25 mouse cellular contexts compared by ENCODE assay signal in the genomic region with DNA sequence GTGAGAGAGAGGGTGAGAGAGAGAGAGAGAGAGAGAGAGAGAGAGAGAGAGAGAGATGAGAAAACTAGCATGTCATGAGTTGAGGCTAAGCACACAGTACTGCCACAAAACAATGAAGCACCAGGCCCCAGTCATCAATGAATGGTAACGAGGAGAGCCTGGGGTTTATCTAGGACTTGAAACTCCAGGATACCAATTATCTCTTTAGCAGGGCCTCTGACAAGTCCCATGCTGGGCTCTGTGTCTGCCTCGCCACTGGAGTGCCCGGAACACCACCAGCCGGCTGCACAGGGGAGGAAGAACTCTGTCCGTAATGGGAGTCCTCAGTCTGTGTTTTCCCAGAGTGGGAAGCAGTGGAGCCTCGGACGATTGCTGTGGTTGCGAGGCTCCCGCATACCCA. TPM values are rescaled to one million over a fixed set of nuclear protein-coding genes. Genes with fewer than 3 reads are reported as not detected.
DNase-seq lines count a peak whose midpoint lies in the region; ATAC-seq lines count a peak whose summit lies in the region.
"Had no signal": no experiment of that assay in that cellular context is flagged by ENCODE, and none has a peak within 500 bp of the region (broad histone marks: within the 10 kb centered on the region; RNA-seq: fewer than 3 reads in every experiment).

No protein-coding gene starts in this region.

- H3K27me3 ChIP-seq in hindbrain, embryonic 12.5 days: no peaks in the 10 kb centered on the region; the same call in 1 of the 2 replicates
- H3K27me3 ChIP-seq in hindbrain, embryonic 16.5 days (replicated peaks; ENCODE audit: control insufficient read depth, insufficient read depth, low read length): no peaks in the 10 kb centered on the region
- peaks cover 6% of the 10 kb centered on the region; the same call in 1 of the 2 replicates for H3K27me3 ChIP-seq in forebrain, embryonic 10.5 days (ENCODE audit: poor library complexity, severe bottlenecking)
- H3K27me3 ChIP-seq in forebrain, embryonic 14.5 days (replicated peaks; ENCODE audit: control insufficient read depth, insufficient read depth, low read length): no peaks in the 10 kb centered on the region
- no peaks in the 10 kb centered on the region; the same call in 1 of the 2 replicates for H3K27me3 ChIP-seq in midbrain, embryonic 14.5 days (ENCODE audit: control insufficient read depth, insufficient read depth, low read length)
- no peaks in the 10 kb centered on the region; the same call in 1 of the 2 replicates for H3K27me3 ChIP-seq in kidney, embryonic 14.5 days (ENCODE audit: control insufficient read depth, insufficient read depth, low read length)
- H3K27me3 ChIP-seq: embryonic facial prominence, embryonic 13.5 days; intestine, embryonic 15.5 days; kidney, embryonic 15.5 days; Patski had no signal

- H3K4me3 ChIP-seq in hindbrain, embryonic 12.5 days: no peak overlapping the region
- no peak overlapping the region for H3K4me3 ChIP-seq in hindbrain, embryonic 16.5 days (ENCODE audit: low read length)
- no peak overlapping the region for H3K4me3 ChIP-seq in forebrain, embryonic 10.5 days
- no peak overlapping the region for H3K4me3 ChIP-seq in forebrain, embryonic 14.5 days (ENCODE audit: low read depth, low read length)
- no peak overlapping the region for H3K4me3 ChIP-seq in midbrain, embryonic 14.5 days (replicated peaks; ENCODE audit: low read depth, low read length)
- H3K4me3 ChIP-seq in kidney, embryonic 14.5 days (ENCODE audit: low read length): no peak overlapping the region
- H3K4me3 ChIP-seq: embryonic facial prominence, embryonic 13.5 days; gastrocnemius, adult 2 months; intestine, embryonic 15.5 days; kidney, embryonic 15.5 days; limb, embryonic 12.5 days; liver, embryonic 15.5 days had no signal

- DNase-seq in forebrain, embryonic 10.5 days (ENCODE audit: extremely low spot score, low spot score): no peak
- DNase-seq in forebrain, embryonic 14.5 days (ENCODE audit: low spot score): no peak
- DNase-seq in midbrain, embryonic 14.5 days: peak; percentile 32
- DNase-seq in adrenal gland, adult 2 months: no peak
- DNase-seq: adrenal gland, postnatal 25 days; cerebellum, adult 2 months; gastrocnemius, adult 2 months; heart, adult 11 months; heart, postnatal 14 days; right cerebral cortex, postnatal 14 days; thymus, postnatal 14 days had no signal

- no peak overlapping the region for H3K9ac ChIP-seq in hindbrain, embryonic 12.5 days
- no peak overlapping the region for H3K9ac ChIP-seq in hindbrain, embryonic 16.5 days (ENCODE audit: low read depth, low read length)
- H3K9ac ChIP-seq in forebrain, embryonic 14.5 days (ENCODE audit: low read length): no peak overlapping the region
- H3K9ac ChIP-seq in midbrain, embryonic 14.5 days (replicated peaks; ENCODE audit: low read length): no peak overlapping the region
- H3K9ac ChIP-seq in kidney, embryonic 14.5 days (ENCODE audit: low read depth, low read length): no peak overlapping the region
- H3K9ac ChIP-seq: embryonic facial prominence, embryonic 13.5 days; intestine, embryonic 15.5 days; kidney, embryonic 15.5 days; limb, embryonic 12.5 days; liver, embryonic 15.5 days had no signal

- no peak for ATAC-seq in hindbrain, embryonic 12.5 days (ENCODE audit: low FRiP score)
- ATAC-seq in hindbrain, embryonic 16.5 days: no peak
- no peak for ATAC-seq in forebrain, embryonic 14.5 days
- ATAC-seq in midbrain, embryonic 14.5 days (ENCODE audit: low FRiP score, low TSS enrichment): no peak
- ATAC-seq in kidney, embryonic 14.5 days (ENCODE audit: low FRiP score, low TSS enrichment): no peak
- ATAC-seq: activated CD4-positive, CD25-positive, alpha-beta regulatory T cell, adult 4 months; intestine, embryonic 15.5 days; lung, postnatal 0 days; Patski had no signal

- H3K36me3 ChIP-seq in hindbrain, embryonic 12.5 days: peaks cover 13% of the 10 kb centered on the region; the same call in 1 of the 2 replicates
- H3K36me3 ChIP-seq in hindbrain, embryonic 16.5 days (ENCODE audit: control insufficient read depth, insufficient read depth, low read length): no peaks in the 10 kb centered on the region
- peaks cover 25% of the 10 kb centered on the region for H3K36me3 ChIP-seq in forebrain, embryonic 10.5 days (replicated peaks)
- peaks cover 14% of the 10 kb centered on the region; the same call in 1 of the 2 replicates for H3K36me3 ChIP-seq in forebrain, embryonic 14.5 days (ENCODE audit: control insufficient read depth, insufficient read depth, low read length)
- peaks cover 9% of the 10 kb centered on the region for H3K36me3 ChIP-seq in midbrain, embryonic 14.5 days (ENCODE audit: control insufficient read depth, insufficient read depth, low read length)
- H3K36me3 ChIP-seq in kidney, embryonic 14.5 days (ENCODE audit: control insufficient read depth, insufficient read depth, low read length): peaks cover 11% of the 10 kb centered on the region
- H3K36me3 ChIP-seq: intestine, embryonic 15.5 days; liver, embryonic 15.5 days had no signal

- H3K4me1 ChIP-seq in hindbrain, embryonic 12.5 days: peaks cover 45% of the 10 kb centered on the region
- H3K4me1 ChIP-seq in hindbrain, embryonic 16.5 days (ENCODE audit: control insufficient read depth, insufficient read depth, low read depth, low read length): peaks cover 28% of the 10 kb centered on the region
- H3K4me1 ChIP-seq in forebrain, embryonic 10.5 days: peaks cover 56% of the 10 kb centered on the region
- peaks cover 31% of the 10 kb centered on the region for H3K4me1 ChIP-seq in forebrain, embryonic 14.5 days (ENCODE audit: control insufficient read depth, insufficient read depth, low read length)
- H3K4me1 ChIP-seq in midbrain, embryonic 14.5 days (ENCODE audit: control insufficient read depth, insufficient read depth, low read length): peaks cover 34% of the 10 kb centered on the region
- H3K4me1 ChIP-seq in kidney, embryonic 14.5 days (ENCODE audit: control insufficient read depth, insufficient read depth, low read length): peaks cover 3% of the 10 kb centered on the region; the same call in 1 of the 2 replicates
- H3K4me1 ChIP-seq: liver, embryonic 15.5 days had no signal

- H3K27ac ChIP-seq in hindbrain, embryonic 12.5 days: peak overlapping the region; percentile 71
- no peak overlapping the region for H3K27ac ChIP-seq in hindbrain, embryonic 16.5 days (ENCODE audit: low read depth, low read length)
- peak overlapping the region; percentile 81 for H3K27ac ChIP-seq in forebrain, embryonic 10.5 days
- peak overlapping the region; percentile 44; the same call in 1 of the 2 replicates for H3K27ac ChIP-seq in forebrain, embryonic 14.5 days (ENCODE audit: low read depth, low read length)
- no peak overlapping the region; the same call in 1 of the 2 replicates for H3K27ac ChIP-seq in midbrain, embryonic 14.5 days (replicated peaks; ENCODE audit: low read depth, low read length)
- H3K27ac ChIP-seq in kidney, embryonic 14.5 days (ENCODE audit: low read depth, low read length): no peak overlapping the region; the same call in 1 of the 2 replicates
- H3K27ac ChIP-seq: gastrocnemius, adult 2 months; intestine, embryonic 15.5 days; kidney, embryonic 15.5 days; limb, embryonic 12.5 days; liver, embryonic 15.5 days; stomach, postnatal 0 days had no signal

- WGBS in hindbrain, embryonic 12.5 days: 21% methylated on average over 9 of the region's 9 CpGs
- 23% methylated on average over 9 of the region's 9 CpGs for WGBS in hindbrain, embryonic 16.5 days
- 17% methylated on average over 9 of the region's 9 CpGs for WGBS in forebrain, embryonic 10.5 days
- WGBS in forebrain, embryonic 14.5 days: 14% methylated on average over 9 of the region's 9 CpGs
- 17% methylated on average over 9 of the region's 9 CpGs for WGBS in midbrain, embryonic 14.5 days
- 44% methylated on average over 8 of the region's 9 CpGs for WGBS in kidney, embryonic 14.5 days

- H3K4me2 ChIP-seq in hindbrain, embryonic 12.5 days (replicated peaks): no peak overlapping the region
- no peak overlapping the region for H3K4me2 ChIP-seq in hindbrain, embryonic 16.5 days (ENCODE audit: low read length)
- H3K4me2 ChIP-seq in forebrain, embryonic 14.5 days (ENCODE audit: low read length): no peak overlapping the region
- H3K4me2 ChIP-seq in midbrain, embryonic 14.5 days (ENCODE audit: low read length): no peak overlapping the region
- H3K4me2 ChIP-seq in kidney, embryonic 14.5 days (replicated peaks; ENCODE audit: low read depth, low read length): no peak overlapping the region
- H3K4me2 ChIP-seq: embryonic facial prominence, embryonic 13.5 days; intestine, embryonic 15.5 days; kidney, embryonic 15.5 days; limb, embryonic 12.5 days; liver, embryonic 15.5 days had no signal

- no peaks in the 10 kb centered on the region for H3K9me3 ChIP-seq in hindbrain, embryonic 12.5 days (replicated peaks)
- no peaks in the 10 kb centered on the region; the same call in 1 of the 2 replicates for H3K9me3 ChIP-seq in hindbrain, embryonic 16.5 days (ENCODE audit: control insufficient read depth, low read length)
- H3K9me3 ChIP-seq in forebrain, embryonic 10.5 days: no peaks in the 10 kb centered on the region
- no peaks in the 10 kb centered on the region for H3K9me3 ChIP-seq in forebrain, embryonic 14.5 days (replicated peaks; ENCODE audit: control insufficient read depth, low read length)
- H3K9me3 ChIP-seq in midbrain, embryonic 14.5 days (ENCODE audit: control insufficient read depth, low read length): no peaks in the 10 kb centered on the region
- peaks cover 5% of the 10 kb centered on the region for H3K9me3 ChIP-seq in kidney, embryonic 14.5 days (ENCODE audit: control insufficient read depth, low read length)
- H3K9me3 ChIP-seq: intestine, embryonic 15.5 days; liver, embryonic 15.5 days had no signal

RNA-seq across cellular contexts. Expression of a gene that starts 16.5 kb away (rescaled TPM):
- 26.9 and 27.6 TPM in 2 replicates for polyA plus RNA-seq in hindbrain, embryonic 12.5 days (2016; fragmentation: Nextera tagmentation; extraction: Ambion mirVana)
- 10.8 and 11.5 TPM in 2 replicates for polyA plus RNA-seq in hindbrain, embryonic 16.5 days (2015; fragmentation: Nextera tagmentation; extraction: Ambion mirVana)
- 19.3 and 21.5 TPM in 2 replicates for polyA plus RNA-seq in forebrain, embryonic 10.5 days (2016; fragmentation: Nextera tagmentation; extraction: Ambion mirVana)
- polyA plus RNA-seq in forebrain, embryonic 14.5 days (2014; fragmentation: Nextera tagmentation; extraction: Ambion mirVana): 33.5 and 40.2 TPM in 2 replicates
- 12.8 and 13.6 TPM in 2 replicates for polyA plus RNA-seq in midbrain, embryonic 14.5 days (2014; fragmentation: Nextera tagmentation; extraction: Ambion mirVana)
- polyA plus RNA-seq in kidney, embryonic 14.5 days (2014; fragmentation: Nextera tagmentation; extraction: Ambion mirVana): 50.5 and 56.4 TPM in 2 replicates
- 100 to 1,000 TPM in 1 of 2 experiments, 10 to 100 TPM in 1; 90.5 to 175 TPM for total RNA-seq in adrenal gland, adult 2 months (2021)
- 246 and 317 TPM in 2 replicates for polyA plus RNA-seq in adrenal gland, adult 2 months (2012; rRNA removed)
- total RNA-seq: common myeloid progenitor, adult 5-6 weeks; megakaryocyte progenitor cell, adult 5-6 weeks had no signal

Comparison
In these comparisons a context has a peak if more than half of its experiments do, and no peak if none do; other contexts are left out.
1. H3K27ac ChIP-seq: peak in hindbrain, embryonic 12.5 days (single experiment), forebrain, embryonic 10.5 days (single experiment) and forebrain, embryonic 14.5 days (single experiment); none in hindbrain, embryonic 16.5 days (single experiment), midbrain, embryonic 14.5 days (single experiment) and kidney, embryonic 14.5 days (single experiment).